Mouse (Mus musculus): ENCODE measurements around the gene Fhod1.

DNA sequence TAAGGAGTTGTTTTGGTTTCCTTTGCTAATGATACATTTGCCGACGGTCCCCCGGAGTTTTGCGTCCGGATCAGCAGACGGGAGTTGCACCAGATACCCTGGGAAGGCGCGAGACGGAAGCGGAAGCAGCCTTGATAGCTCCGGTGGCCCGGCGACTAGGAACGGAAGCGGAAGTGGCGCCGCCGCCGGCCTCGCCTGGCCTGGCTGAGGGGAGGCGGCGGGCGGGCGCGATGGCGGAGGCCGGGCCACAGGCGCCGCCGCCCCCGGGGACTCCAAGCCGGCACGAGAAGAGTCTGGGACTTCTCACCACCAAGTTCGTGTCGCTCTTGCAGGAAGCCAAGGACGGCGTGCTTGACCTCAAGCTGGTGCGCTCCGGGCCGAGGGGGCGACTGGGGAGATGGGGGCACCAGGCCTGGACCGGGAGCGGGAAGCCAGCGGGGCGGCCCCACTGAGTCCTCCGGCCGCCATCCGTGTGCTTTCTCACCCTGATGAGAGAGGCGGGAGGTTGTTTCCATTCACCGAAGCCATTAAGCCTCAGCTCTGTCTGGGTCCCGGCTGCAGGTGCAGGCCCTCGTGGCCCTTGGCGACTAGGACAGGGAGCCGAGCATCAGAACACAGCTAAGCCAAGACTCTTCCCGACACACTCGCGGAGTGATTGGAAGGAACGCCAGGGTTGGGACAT is 50.1 kb downstream of the Fhod1 start, which contains the start of gene E2f4:
- TF ChIP-seq CTCF (IDR thresholded peaks at IDR 0.05; ENCODE audit: low read depth) (no peak), EP300 (IDR thresholded peaks at IDR 0.05; ENCODE audit: low read depth) (no peak)
